Mouse (Mus musculus) B cell, adult 2 months (primary cell): ENCODE data around the gene Fbxw27.
"Not testable (repeated sequence)": the region's sequence is repeated elsewhere in the genome, so short reads cannot be mapped to it uniquely, and the experiment has no call there.

Experiments used
- DNase-seq, 2 experiments: peaks; one replicate each; pipeline ENCODE4 v3.0.0; 2022

Fbxw27 gene

GRCm38 (mm10) chr9:109790570-109790969, at the start of gene Fbxw27:
Fbxw27 (minus strand) TSS chr9:109790670.
- DNase-seq = not testable (repeated sequence)

GRCm38 (mm10) chr9:109833088-109833412, 42.6 kb upstream of the Fbxw27 start:
- DNase-seq = no peak

- DNase-seq = peak; percentile 92 to 93
Observed at GRCm38 (mm10) chr9:109832391-109833087, 42.1 kb upstream of the Fbxw27 start, which contains the start of gene Nme6. Nme6 (plus strand) TSS chr9:109832749.

GRCm38 (mm10) chr9:109826181-109826580, 35.7 kb upstream of the Fbxw27 start:
- DNase-seq = no peak

GRCm38 (mm10) chr9:109825739-109826138, 35.3 kb upstream of the Fbxw27 start:
- no peak for DNase-seq

- DNase-seq = no peak
Observed at GRCm38 (mm10) chr9:109816341-109816740, 25.9 kb upstream of the Fbxw27 start.

- no peak for DNase-seq
Observed at GRCm38 (mm10) chr9:109813424-109813823, 23.0 kb upstream of the Fbxw27 start.

- no peak for DNase-seq
Observed at GRCm38 (mm10) chr9:109811980-109812379, 21.5 kb upstream of the Fbxw27 start, which contains the start of gene Spink8. Spink8 (plus strand) TSS chr9:109812280.

- DNase-seq = no peak
Observed at GRCm38 (mm10) chr9:109807898-109808297, 17.4 kb upstream of the Fbxw27 start.

- no peak for DNase-seq
Observed at GRCm38 (mm10) chr9:109806695-109807293, 16.3 kb upstream of the Fbxw27 start.

GRCm38 (mm10) chr9:109806260-109806659, 15.8 kb upstream of the Fbxw27 start:
- no peak for DNase-seq

- not testable (repeated sequence) for DNase-seq
Observed at GRCm38 (mm10) chr9:109805596-109805995, 15.1 kb upstream of the Fbxw27 start.

GRCm38 (mm10) chr9:109798051-109798450, 7.6 kb upstream of the Fbxw27 start:
- peak; percentile 16 to 23 for DNase-seq

GRCm38 (mm10) chr9:109795811-109796210, 5.3 kb upstream of the Fbxw27 start:
- no peak for DNase-seq

- DNase-seq = no peak
Observed at GRCm38 (mm10) chr9:109795221-109795620, 4.8 kb upstream of the Fbxw27 start.

GRCm38 (mm10) chr9:109766841-109767240, 23.6 kb downstream of the Fbxw27 start:
- not testable (repeated sequence) for DNase-seq

GRCm38 (mm10) chr9:109745989-109746388, 44.5 kb downstream of the Fbxw27 start, which contains the start of gene Fbxw26:
Fbxw26 (minus strand) TSS chr9:109746089.
- not testable (repeated sequence) for DNase-seq
